16 mouse cellular contexts compared by ENCODE assay signal in the genomic region with DNA sequence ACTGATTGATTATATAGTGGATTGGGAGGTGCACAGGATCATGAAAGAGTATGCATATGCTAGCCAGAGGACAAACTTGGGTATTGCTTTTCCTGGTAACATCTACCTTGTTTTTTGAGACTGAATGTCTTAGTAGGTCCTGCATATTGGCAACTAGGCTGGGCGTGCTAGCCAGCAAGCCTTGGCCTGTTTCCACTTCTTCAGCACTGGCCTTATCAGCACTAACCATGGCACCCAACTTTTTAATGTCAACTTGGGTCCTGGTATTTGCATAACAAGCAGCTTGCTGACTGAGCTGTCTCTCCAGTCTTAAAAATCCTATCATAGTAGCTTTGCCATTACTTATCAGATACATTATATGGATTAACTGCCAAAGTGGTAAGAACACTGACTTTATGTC.
DNase-seq lines count a peak whose midpoint lies in the region; ATAC-seq and TF ChIP-seq lines count a peak whose summit lies in the region.
"Had no signal": no experiment of that assay in that cellular context is flagged by ENCODE, and none has a peak within 500 bp of the region (broad histone marks: within the 10 kb centered on the region; RNA-seq: fewer than 3 reads in every experiment).

No protein-coding gene starts in this region.

- H3K79me2 ChIP-seq in heart, adult 2 months (replicated peaks; ENCODE audit: control insufficient read depth, insufficient read depth, low read length): no peaks in the 10 kb centered on the region

- H3K27me3 ChIP-seq in heart, adult 2 months (ENCODE audit: control insufficient read depth, insufficient read depth, low read length): no peaks in the 10 kb centered on the region
- no peaks in the 10 kb centered on the region for H3K27me3 ChIP-seq in heart, embryonic 12.5 days (replicated peaks)
- H3K27me3 ChIP-seq in kidney, embryonic 16.5 days (ENCODE audit: insufficient read depth, low read length): no peaks in the 10 kb centered on the region
- H3K27me3 ChIP-seq: hindbrain, embryonic 13.5 days; Patski had no signal

- no peaks in the 10 kb centered on the region for H3K4me1 ChIP-seq in heart, adult 2 months (ENCODE audit: control insufficient read depth, insufficient read depth, low read length)
- H3K4me1 ChIP-seq in heart, embryonic 12.5 days (replicated peaks): no peaks in the 10 kb centered on the region
- no peaks in the 10 kb centered on the region for H3K4me1 ChIP-seq in kidney, embryonic 16.5 days (ENCODE audit: insufficient read depth, low read length)
- H3K4me1 ChIP-seq: embryonic facial prominence, embryonic 10.5 days; hindbrain, embryonic 13.5 days had no signal

- intact Hi-C loops in heart, adult 2 months (cut with DNase I): no loop called here

- H3K4me3 ChIP-seq in heart, adult 2 months: no peak overlapping the region
- no peak overlapping the region for H3K4me3 ChIP-seq in heart, embryonic 12.5 days
- H3K4me3 ChIP-seq in kidney, embryonic 16.5 days (ENCODE audit: low read length): no peak overlapping the region
- H3K4me3 ChIP-seq: embryonic facial prominence, embryonic 10.5 days; hindbrain, embryonic 13.5 days had no signal

- no peak overlapping the region for H3K9ac ChIP-seq in heart, adult 2 months (ENCODE audit: low read depth, low read length)
- no peak overlapping the region for H3K9ac ChIP-seq in heart, embryonic 12.5 days
- H3K9ac ChIP-seq in kidney, embryonic 16.5 days (replicated peaks; ENCODE audit: low read length): no peak overlapping the region
- H3K9ac ChIP-seq: hindbrain, embryonic 13.5 days had no signal

- no peak for TF ChIP-seq EP300 in heart, adult 2 months (IDR thresholded peaks at IDR 0.05; ENCODE audit: insufficient read depth, low read depth, low read length)

- TF ChIP-seq POLR2A in heart, adult 2 months (IDR thresholded peaks at IDR 0.05; ENCODE audit: insufficient read depth, low read depth, low read length): no peak

- no peak for ATAC-seq in heart, embryonic 12.5 days (ENCODE audit: insufficient number of reproducible peaks, low FRiP score)
- no peak for ATAC-seq in kidney, embryonic 16.5 days (ENCODE audit: low FRiP score, low TSS enrichment)
- ATAC-seq: activated CD4-positive, CD25-positive, alpha-beta regulatory T cell, adult 4 months; forebrain, embryonic 14.5 days; hindbrain, postnatal 0 days; Patski had no signal

- 56% methylated on average over 1 of the region's 1 CpGs for WGBS in heart, adult 2 months
- 78% methylated on average over 1 of the region's 1 CpGs for WGBS in heart, embryonic 12.5 days
- 92% methylated on average over 1 of the region's 1 CpGs for WGBS in kidney, embryonic 16.5 days

- TF ChIP-seq CTCF in heart, adult 2 months (IDR thresholded peaks at IDR 0.05): no peak

- DNase-seq in adrenal gland, postnatal 10 days: peak; percentile 42
- no peak for DNase-seq in adrenal gland, adult 8-10 months
- DNase-seq in heart, adult 2 months: peak; percentile 19 to 44
- DNase-seq in heart, adult 9 months (ENCODE audit: low spot score in 2 of 2): peak; percentile 6 to 26
- DNase-seq in heart, postnatal 4 days: peak; percentile 6
- DNase-seq: cerebellum, adult 2 months; cerebellum, postnatal 10 days; kidney, adult 18-20 months had no signal

- no peak overlapping the region for H3K27ac ChIP-seq in heart, adult 2 months
- H3K27ac ChIP-seq in heart, embryonic 12.5 days (ENCODE audit: poor library complexity, severe bottlenecking): no peak overlapping the region
- no peak overlapping the region for H3K27ac ChIP-seq in kidney, embryonic 16.5 days (ENCODE audit: low read length)
- H3K27ac ChIP-seq: embryonic facial prominence, embryonic 10.5 days; hindbrain, embryonic 13.5 days; hindbrain, postnatal 0 days had no signal

- H3K4me2 ChIP-seq in heart, embryonic 12.5 days: no peak overlapping the region
- H3K4me2 ChIP-seq in kidney, embryonic 16.5 days (replicated peaks; ENCODE audit: low read depth, low read length): no peak overlapping the region
- H3K4me2 ChIP-seq: hindbrain, embryonic 13.5 days had no signal

- H3K36me3 ChIP-seq in heart, adult 2 months (ENCODE audit: control insufficient read depth, insufficient read depth, low read length): no peaks in the 10 kb centered on the region
- no peaks in the 10 kb centered on the region for H3K36me3 ChIP-seq in heart, embryonic 12.5 days
- peaks cover 6% of the 10 kb centered on the region; the same call in 1 of the 2 replicates for H3K36me3 ChIP-seq in kidney, embryonic 16.5 days (ENCODE audit: insufficient read depth, low read length)
- H3K36me3 ChIP-seq: embryonic facial prominence, embryonic 10.5 days had no signal

- H3K9me3 ChIP-seq in heart, embryonic 12.5 days (replicated peaks): peaks cover 5% of the 10 kb centered on the region; the same call in 1 of the 2 replicates
- peaks cover 10% of the 10 kb centered on the region for H3K9me3 ChIP-seq in kidney, embryonic 16.5 days (ENCODE audit: low read length)
